Mouse (Mus musculus): ENCODE data around the gene Adprh. TPM values are rescaled to one million over a fixed set of nuclear protein-coding genes. Genes with fewer than 3 reads are reported as not detected.
"Not testable (repeated sequence)": the region's sequence is repeated elsewhere in the genome, so short reads cannot be mapped to it uniquely, and the experiment has no call there.

Gene Adprh
- total RNA-seq, 2 experiments from 2014 or later = 57.1 to 57.6 TPM

- no peak for DNase-seq (ENCODE audit: low spot score in 2 of 2)
Measured at GRCm38 (mm10) chr16:38467091-38467916, 14.8 kb upstream of the Adprh start.

GRCm38 (mm10) chr16:38466089-38466488, 13.6 kb upstream of the Adprh start:
- no peak for DNase-seq (ENCODE audit: low spot score in 2 of 2)

DNA sequence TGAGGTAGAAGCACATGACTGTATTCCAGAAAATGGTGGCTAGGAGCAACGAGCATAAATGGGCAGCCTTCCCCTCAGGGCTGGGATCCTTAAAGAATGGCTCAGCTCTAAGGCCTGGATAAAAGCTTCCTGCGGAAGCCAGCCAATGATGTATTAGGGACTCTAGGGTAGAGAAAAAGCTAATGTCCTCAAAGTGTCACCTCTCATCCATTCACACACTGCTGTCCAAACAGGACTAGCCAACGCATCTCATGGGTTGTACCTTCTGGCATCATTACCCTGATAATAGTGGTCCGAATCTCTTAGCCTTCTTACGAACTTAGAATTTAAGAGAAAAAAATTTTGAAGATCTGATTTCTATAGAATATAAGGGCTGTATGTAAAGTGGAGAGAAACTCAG, 10.8 kb upstream of the Adprh start:
- DNase-seq (ENCODE audit: low spot score in 2 of 2) = no peak

GRCm38 (mm10) chr16:38462161-38462560, 9.7 kb upstream of the Adprh start:
- no peak for DNase-seq (ENCODE audit: low spot score in 2 of 2)

DNA sequence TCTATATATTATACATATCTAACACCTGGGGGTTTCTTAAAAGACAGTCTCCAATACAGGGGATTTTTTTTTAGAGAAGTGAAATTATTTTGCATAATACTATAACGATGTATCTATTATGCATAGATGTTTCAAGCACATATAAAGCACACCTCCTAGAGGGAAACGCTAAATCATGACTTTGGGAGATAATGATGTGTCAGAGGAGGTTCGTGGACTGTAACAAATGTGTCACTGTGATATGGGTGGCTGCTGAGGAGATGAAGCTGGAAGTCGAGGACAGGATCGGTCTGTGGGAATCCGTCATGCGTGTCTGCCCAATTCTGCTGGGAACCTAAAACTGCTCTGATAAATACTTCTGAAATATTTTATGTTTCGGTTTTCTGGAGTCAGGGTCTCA, 9.2 kb upstream of the Adprh start:
- DNase-seq (ENCODE audit: low spot score in 2 of 2) = no peak

- DNase-seq (ENCODE audit: low spot score in 2 of 2) = no peak
Measured at GRCm38 (mm10) chr16:38459990-38460389, 7.5 kb upstream of the Adprh start.

DNA sequence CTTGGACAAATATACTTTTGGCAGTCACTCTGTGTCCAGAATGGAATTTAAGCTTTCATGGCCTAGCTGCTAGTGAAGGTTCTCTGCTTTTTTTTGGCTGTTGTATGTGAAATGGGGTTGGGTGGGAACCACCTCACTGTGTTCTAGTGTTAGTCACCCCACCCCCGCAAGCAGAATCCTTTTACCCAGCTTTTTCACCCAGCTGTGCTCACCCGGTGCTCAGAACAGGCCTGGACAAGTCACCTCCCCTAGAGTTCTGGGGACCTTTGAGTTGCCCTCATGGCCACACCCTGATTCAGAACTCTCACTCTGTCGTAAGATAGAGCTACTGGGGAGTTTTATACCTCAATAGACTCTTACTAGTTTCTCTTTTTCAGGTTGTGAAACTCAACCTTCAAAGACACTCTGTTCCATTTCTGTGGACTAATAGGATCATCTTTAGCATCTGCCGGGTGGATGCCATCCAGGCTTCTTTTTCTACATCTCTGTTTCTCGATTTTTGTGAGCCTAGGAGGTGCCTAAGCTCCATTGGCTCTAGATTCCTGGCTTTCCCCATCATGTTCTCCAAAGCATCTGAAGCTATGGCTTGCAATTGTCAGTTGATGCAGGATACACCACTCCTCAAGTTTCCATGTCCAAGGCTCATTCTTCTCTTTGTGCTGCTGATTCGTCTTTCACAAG, 6.2 kb upstream of the Adprh start:
- no peak for DNase-seq (ENCODE audit: low spot score in 2 of 2)

DNA sequence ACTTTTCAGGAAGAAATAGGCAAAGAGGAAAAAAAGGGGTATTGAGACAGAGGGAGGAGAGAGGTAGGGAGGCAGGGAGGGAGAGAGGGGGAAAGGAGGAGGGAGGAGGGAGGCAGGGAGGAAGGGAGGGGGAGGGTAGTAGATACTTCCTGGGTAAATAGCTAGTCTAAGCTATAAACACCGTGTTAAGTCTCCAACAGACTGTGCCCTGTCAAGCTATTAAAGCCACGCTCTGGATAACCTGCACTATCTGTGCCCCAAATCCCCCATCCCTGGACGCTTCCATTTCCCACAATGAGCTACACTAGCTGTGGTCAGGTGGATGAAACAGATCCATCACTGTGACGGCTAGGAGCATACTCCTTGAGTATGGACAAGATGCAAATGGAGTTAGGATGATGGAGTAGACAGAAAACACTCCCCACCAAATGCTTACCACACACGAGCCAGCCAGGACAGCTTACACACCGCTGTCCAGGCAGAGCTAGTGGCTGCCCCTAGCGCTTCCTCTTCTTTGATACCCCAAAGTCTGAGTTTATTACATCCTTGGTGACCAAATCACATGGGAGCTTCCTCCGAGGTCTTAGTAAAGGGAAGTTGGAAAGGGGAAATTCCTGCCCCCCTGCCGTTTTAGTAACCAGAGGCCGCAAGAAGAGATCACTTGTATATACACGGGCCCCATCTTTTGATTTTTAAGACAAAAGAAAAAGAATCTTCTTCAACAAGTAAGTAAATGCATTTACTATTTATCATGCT, 4.5 kb upstream of the Adprh start:
- DNase-seq (ENCODE audit: low spot score in 2 of 2) = no peak

GRCm38 (mm10) chr16:38455511-38456418, 3.3 kb upstream of the Adprh start, which contains the start of gene Cd80:
Cd80 (plus strand) TSS chr16:38455561.
- DNase-seq (ENCODE audit: low spot score in 2 of 2) = no peak

- DNase-seq (ENCODE audit: low spot score in 2 of 2) = no peak
Measured at GRCm38 (mm10) chr16:38454533-38455254, 2.2 kb upstream of the Adprh start.

GRCm38 (mm10) chr16:38453952-38454351, 1.4 kb upstream of the Adprh start:
- no peak for DNase-seq (ENCODE audit: low spot score in 2 of 2)

GRCm38 (mm10) chr16:38453203-38453553, 675 bp upstream of the Adprh start:
- DNase-seq (ENCODE audit: low spot score in 2 of 2) = no peak

DNA sequence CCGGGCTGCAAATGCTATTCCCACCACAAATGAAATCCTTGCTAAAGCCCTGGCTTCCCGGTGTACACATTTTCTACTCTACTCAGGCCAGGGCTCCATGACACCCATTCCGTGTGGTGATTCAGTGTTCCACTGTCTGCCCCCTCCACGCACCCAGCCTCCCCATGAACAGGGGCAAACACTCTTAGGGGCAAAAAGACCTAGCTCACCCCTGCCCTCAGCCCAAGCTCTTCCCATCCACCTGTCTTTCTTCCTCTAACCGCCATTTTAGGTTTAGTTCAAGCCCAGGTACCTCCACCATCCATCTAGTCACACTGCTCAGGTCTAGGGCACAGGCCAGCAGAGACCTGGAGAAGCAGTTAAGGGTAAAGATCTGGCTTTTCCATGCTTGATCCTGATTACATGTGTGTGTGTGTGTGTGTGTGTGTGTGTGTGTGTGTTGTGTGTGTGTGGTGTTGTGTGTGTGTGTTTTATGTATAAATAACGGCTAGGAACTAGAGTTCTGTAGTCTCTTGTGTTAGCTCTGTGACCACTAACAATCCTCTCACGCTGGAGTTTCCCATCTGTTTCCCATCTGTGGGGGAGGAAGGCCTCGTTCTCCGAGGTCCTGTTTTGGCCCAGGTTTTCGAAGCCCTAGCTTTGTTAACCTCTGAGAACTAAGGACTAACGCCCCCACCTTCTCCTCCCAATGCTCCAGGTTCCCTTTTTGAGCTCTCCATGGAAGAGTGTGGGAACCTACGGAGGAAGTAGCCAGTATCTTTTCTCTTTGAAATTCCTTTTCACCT, 890 bp downstream of the Adprh start:
- DNase-seq (ENCODE audit: low spot score in 2 of 2) = no peak

DNA sequence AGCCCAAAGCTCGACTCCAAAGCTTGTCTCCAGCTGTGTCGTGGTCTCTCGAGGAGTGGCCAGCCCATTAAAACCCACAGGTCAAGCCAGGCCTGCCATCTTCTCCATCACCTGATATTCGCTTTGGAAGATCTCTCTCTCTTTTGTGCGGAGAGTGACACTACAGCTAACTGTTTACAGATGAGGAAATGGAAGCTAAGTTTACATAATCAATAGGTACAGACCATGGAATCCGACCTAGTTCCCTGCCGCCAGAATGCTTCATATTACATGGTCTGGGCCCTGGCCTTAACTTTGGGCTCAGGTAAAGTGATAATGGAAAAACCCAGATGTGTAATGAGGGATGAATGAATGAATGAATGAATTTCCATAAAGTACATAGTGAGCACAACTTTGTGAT, 1.8 kb downstream of the Adprh start:
- DNase-seq (ENCODE audit: low spot score in 2 of 2) = no peak

DNA sequence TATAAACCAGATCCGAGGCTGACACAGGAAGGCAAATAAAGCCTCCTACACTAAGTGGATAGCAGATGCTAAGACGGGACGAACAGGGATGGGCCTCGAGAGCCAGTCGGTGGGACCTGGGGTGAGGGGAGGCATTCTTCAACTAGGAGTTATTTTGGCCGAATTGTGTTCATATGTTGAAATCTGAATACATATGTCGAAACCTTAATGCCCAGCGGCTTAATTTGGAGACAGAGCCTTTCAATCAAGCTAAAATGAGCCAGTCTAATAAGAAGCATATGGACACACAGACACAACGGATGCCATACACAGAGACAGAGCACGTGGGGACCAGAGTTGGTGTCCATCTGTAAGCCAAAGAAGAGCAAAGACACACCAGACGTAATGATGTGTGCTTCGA, 4.0 kb downstream of the Adprh start:
- DNase-seq (ENCODE audit: low spot score in 2 of 2) = no peak

DNA sequence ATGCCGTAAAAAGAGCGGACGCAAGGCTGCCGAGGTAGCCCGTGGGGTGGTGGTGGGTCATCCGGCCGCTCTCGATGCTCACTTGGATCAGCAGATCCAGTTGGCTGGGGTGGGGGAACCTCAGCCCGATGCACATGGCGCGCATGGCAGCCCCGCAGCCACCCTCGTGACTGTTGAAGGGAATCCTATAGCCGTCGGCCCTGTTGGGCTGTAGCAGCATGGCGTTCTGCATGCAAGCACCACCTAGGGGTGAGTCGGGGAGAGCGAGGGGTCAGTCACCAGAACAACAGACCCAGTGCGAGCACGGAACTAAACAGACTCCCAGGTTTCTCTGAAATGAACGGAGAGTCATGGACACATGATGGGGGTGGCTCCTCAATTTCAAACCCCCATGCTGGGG, 5.1 kb downstream of the Adprh start:
- no peak for DNase-seq (ENCODE audit: low spot score in 2 of 2)

GRCm38 (mm10) chr16:38446141-38446540, 6.4 kb downstream of the Adprh start:
- DNase-seq (ENCODE audit: low spot score in 2 of 2) = not testable (repeated sequence)

- no peak for DNase-seq (ENCODE audit: low spot score in 2 of 2)
Measured at GRCm38 (mm10) chr16:38445576-38445975, 6.9 kb downstream of the Adprh start.

GRCm38 (mm10) chr16:38445046-38445445, 7.5 kb downstream of the Adprh start:
- no peak for DNase-seq (ENCODE audit: low spot score in 2 of 2)

Measured in layer of hippocampus, adult 18-20 months (tissue).